Mouse (Mus musculus) urinary bladder, adult 2 months (tissue): ENCODE data around the gene Ntn1. TPM values are rescaled to one million over a fixed set of nuclear protein-coding genes. Genes with fewer than 3 reads are reported as not detected.

Experiments
- DNase-seq: peaks from one replicate; pipeline ENCODE4 v3.0.0; 2022; ENCODE audit warnings: low spot score
- polyA plus RNA-seq: library from polyadenylated mRNA; depleted of rRNA; stranded (reverse); fragments of >200 nt; gene quantifications from 2 replicates; pipeline ENCODE4 v1.2.3, GENCODE M21; 2012

Gene Ntn1
- polyA plus RNA-seq, 1 experiment = 17.7 TPM

DNA sequence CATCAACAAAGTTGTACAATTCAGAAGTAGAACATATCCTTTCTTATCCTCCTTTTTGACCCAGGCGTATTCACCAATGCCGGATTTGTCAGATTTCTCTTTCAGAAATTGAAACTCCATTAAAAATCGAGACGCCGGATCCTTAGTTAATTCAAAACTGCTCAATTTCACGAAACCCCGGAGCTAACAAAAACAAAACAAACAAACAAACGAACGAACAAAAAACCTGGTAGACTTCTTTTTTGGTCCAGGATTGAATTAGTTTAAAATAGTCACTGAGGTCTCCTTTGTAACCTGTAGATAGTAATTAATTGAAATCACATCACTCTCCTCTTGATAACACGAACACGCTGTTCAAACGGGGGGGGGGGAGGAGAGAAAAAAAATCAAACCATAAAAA lies 16.5 kb downstream of the Ntn1 start:
- DNase-seq = no peak

DNA sequence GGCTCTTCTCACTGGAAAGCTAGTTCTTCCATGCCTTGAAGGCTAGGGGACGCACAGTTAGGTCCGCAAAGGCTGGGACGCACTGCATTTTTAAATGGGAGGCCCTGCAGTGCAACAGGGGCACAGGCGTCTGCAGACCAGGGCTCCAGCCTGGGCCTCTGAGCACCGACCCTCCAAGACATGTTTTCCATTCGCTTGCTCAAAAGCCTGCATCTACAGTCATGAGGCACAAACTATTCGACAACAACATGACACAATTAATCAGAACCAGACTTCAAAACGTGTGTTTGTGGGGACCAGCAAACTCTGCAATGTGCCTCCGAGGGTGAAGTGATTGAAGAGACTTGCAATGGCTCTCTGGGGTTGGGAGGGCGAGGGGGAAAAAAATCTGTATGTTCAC lies 17.1 kb downstream of the Ntn1 start:
- DNase-seq = no peak

GRCm38 (mm10) chr11:68381833-68382232 lies 18.8 kb downstream of the Ntn1 start:
- DNase-seq = no peak

- no peak for DNase-seq
Measured at GRCm38 (mm10) chr11:68381318-68381717, 19.3 kb downstream of the Ntn1 start.

- no peak for DNase-seq
Measured at GRCm38 (mm10) chr11:68378946-68379764, 21.5 kb downstream of the Ntn1 start.

- no peak for DNase-seq
Measured at GRCm38 (mm10) chr11:68378419-68378818, 22.2 kb downstream of the Ntn1 start.

DNA sequence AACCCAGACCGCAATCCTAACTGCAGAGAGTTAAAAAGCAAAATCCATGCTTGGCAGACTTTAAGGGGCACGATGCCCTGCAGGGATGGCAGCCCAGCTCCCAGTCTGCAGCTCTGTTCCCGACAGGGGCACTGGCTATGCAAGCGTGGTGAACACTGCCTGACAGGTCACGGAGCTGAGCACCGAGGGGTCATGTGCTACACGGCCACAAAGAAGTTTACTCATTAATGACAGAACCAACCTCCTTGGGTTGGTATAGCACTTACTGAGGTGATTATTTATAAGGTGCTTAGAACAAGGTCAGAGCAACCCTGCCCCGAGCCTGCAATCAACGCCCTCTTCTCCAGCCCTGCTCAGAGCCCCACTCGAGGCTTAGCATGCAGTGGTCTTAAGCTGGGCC lies 27.5 kb downstream of the Ntn1 start:
- no peak for DNase-seq

DNA sequence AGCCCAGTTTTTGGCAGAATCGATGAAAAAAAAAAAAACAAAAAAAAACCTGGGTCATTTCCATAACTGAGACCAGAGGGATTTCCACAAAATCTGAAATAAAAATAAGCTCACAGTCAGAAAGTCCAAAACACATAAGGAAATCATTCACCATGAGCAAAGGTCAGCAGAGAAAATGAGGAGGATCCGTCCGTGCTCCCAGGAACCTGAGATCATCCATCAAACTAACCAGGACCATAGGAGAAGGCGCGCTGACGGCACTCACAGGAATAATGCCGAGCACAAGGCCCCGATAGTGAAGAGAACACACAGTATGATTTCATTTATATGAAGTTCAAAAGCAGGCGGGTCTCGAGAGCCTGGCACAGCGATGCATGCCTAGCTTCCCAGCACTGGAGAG lies 29.0 kb downstream of the Ntn1 start:
- no peak for DNase-seq

DNA sequence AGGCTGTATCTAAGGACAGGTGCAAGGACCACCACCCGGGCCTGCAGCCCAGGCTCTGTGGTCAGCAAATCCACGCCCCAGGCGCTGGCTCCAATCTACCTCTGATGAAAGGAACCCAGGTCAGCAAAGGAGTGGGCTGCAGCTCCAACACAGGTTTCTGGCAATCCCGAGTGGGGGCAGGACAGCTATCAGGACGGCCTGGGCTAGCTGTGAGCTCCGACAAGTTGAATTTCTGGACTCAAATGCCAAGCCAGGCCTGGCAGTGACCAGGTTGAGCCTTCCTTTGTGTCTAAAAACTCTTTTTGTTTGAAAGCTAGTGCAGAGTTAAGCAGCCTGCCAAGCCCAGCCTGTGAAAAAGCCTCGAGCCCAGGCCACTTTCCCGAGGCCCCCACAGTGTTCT lies 43.7 kb downstream of the Ntn1 start:
- no peak for DNase-seq

DNA sequence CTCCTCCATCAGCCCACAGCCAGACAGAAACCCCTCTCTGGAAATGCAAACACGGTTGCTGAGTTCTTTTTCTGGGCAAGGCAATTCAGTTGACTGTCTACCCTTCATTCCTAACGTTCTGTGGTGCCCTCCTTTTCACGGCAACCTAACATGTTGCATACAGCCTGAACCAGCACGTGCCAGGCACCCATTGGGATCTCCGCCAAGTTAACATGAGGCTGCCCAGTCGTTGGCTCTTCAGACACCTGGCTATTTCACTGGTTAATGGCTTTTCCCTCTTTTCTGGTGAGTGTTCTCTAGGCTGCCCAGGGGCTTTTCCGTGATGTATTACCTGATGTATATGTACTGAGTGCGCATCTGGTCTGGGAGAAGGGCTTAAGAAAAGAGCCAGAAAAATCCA lies 45.1 kb downstream of the Ntn1 start:
- DNase-seq = no peak

DNA sequence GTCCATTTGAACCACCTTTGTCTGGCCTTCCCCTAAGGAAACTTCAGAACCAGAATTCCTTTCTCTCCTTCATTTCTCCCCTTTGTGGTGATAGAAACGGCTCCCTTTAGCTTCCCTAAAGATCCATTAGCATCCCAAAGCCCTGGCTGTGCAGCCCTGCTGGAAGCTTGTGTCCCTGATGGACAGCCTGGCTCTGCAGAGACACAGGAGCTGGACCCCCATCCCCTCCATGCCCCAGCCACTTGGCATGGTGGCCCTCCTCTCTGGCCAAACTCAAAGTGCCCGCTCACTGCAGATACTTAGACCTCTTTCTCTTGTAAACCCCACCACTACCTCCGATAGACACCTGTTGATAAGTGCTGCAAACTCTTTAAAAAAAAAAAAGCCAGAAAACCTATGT lies 45.8 kb downstream of the Ntn1 start:
- DNase-seq = no peak

- DNase-seq = no peak
Measured at GRCm38 (mm10) chr11:68352236-68352635, 48.4 kb downstream of the Ntn1 start.

- DNase-seq = no peak
Measured at GRCm38 (mm10) chr11:68348851-68349250, 51.8 kb downstream of the Ntn1 start.

GRCm38 (mm10) chr11:68348083-68348482 lies 52.5 kb downstream of the Ntn1 start:
- no peak for DNase-seq

GRCm38 (mm10) chr11:68347508-68347907 lies 53.1 kb downstream of the Ntn1 start:
- DNase-seq = no peak

GRCm38 (mm10) chr11:68346099-68346498 lies 54.5 kb downstream of the Ntn1 start:
- DNase-seq = no peak

GRCm38 (mm10) chr11:68344221-68344620 lies 56.4 kb downstream of the Ntn1 start:
- no peak for DNase-seq

DNA sequence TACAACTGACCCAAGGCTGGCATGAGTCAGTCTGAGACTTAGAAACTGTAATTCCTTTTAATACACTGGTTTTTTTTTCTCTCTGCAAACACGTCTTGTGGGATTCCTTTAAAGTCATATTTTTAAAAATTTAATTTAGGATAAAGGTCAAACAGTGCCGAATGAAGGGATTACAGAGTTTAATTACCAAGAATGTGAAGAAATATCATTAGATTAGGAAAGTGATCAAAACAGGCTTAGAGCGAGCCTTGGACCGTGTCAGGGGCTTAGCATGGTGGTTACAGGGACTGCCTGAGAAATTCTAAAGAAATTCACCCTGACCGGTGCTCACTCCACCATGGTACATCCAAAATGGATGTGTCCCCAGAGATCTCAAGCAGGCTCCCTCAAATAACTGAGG lies 57.9 kb downstream of the Ntn1 start:
- DNase-seq = no peak

GRCm38 (mm10) chr11:68342003-68342400 lies 58.6 kb downstream of the Ntn1 start:
- no peak for DNase-seq

- no peak for DNase-seq
Measured at GRCm38 (mm10) chr11:68341111-68342002, 59.3 kb downstream of the Ntn1 start.

GRCm38 (mm10) chr11:68340366-68340765 lies 60.3 kb downstream of the Ntn1 start:
- DNase-seq = no peak

DNA sequence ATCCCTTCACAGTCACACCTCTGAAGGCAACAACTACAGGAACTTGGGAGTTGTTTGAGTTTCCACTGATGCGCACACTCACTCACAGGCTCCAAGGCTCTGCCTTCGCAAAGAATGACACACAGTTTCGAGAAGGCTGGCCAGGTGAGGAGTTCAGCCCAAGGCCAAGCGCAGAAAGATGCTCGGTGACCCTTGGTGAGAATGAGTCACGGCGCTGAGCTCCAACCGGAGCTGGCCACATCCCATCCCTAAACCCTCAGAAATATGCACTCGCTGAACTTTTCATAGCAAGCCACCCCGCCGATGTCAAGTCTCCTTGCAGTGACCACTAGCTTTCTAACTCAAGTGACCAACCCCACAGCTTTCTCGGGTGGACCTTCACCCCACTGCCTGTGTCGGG lies 60.8 kb downstream of the Ntn1 start:
- no peak for DNase-seq

DNA sequence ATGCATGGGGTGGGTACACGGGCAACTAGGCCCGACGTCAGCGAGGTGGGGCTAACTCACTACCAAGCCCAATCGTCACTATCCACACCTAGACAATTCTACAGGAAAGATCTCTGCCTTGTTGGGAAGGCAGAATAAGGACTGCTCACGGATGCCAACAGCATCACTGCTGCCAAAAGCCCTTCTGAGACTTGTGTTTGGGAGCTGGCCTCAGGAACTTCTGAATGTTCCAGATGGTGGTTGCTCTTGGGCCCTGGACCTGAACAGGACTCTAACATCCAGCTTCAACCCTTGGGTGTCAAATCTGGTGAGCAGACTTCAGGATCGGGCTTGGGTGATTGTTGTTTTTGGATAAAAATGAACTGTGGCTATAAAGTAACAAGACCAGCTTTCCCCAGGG lies 61.3 kb downstream of the Ntn1 start:
- no peak for DNase-seq
